Mouse (Mus musculus) CD8-positive naive resting alpha-beta T cell, adult 57 days (primary cell): Measurements from ENCODE around the gene 2300002M23Rik. TPM values are rescaled to one million over a fixed set of nuclear protein-coding genes. Genes with fewer than 3 reads are reported as not detected.

Experiments used
- total RNA-seq: library from RNA; stranded (reverse); gene quantifications from one replicate; pipeline ENCODE4 v1.2.4, GENCODE M21; 2023

The 2300002M23Rik gene
- not detected for total RNA-seq

GRCm38 (mm10) chr17:35567150-35567549, at the start of gene 2300002M23Rik:
Gene 2300002M23Rik, plus strand, starts transcription at chr17:35567450.

GRCm38 (mm10) chr17:35532901-35533300, 34.3 kb upstream of the 2300002M23Rik start, which contains the start of gene Psors1c2:
Gene Psors1c2, plus strand, starts transcription at chr17:35533201.

GRCm38 (mm10) chr17:35551881-35552414, 15.3 kb upstream of the 2300002M23Rik start, which contains the start of gene Cdsn:
Gene Cdsn, plus strand, starts transcription at chr17:35552128.

GRCm38 (mm10) chr17:35601249-35601648, 34.0 kb downstream of the 2300002M23Rik start, which contains the start of gene Sfta2:
Gene Sfta2, plus strand, starts transcription at chr17:35601549.

Other genes starting within 250 kb of the 2300002M23Rik start
- gene H2-Q1, start 247.0 kb upstream of the 2300002M23Rik start, total RNA-seq, result 16.9 TPM
- 10.5 TPM for gene H2-Q2, start 225.2 kb upstream of the 2300002M23Rik start, total RNA-seq
- gene H2-Q4, start 187.8 kb upstream of the 2300002M23Rik start, total RNA-seq, result 491 TPM
- 143 TPM for gene H2-Q6, start 142.6 kb upstream of the 2300002M23Rik start, total RNA-seq
- 493 TPM for gene H2-Q7, start 128.3 kb upstream of the 2300002M23Rik start, total RNA-seq
- 62.6 TPM for gene H2-Q10, start 97.4 kb upstream of the 2300002M23Rik start, total RNA-seq
- 1.3 TPM for gene Pou5f1, start 61.4 kb upstream of the 2300002M23Rik start, total RNA-seq
- 6.7 TPM for gene Tcf19, start 50.6 kb upstream of the 2300002M23Rik start, total RNA-seq
- gene Cchcr1, start 50.4 kb upstream of the 2300002M23Rik start, total RNA-seq, result 12.5 TPM
- gene Psors1c2, start 34.2 kb upstream of the 2300002M23Rik start, total RNA-seq, result not detected
- not detected for gene Cdsn, start 15.3 kb upstream of the 2300002M23Rik start, total RNA-seq
- not detected for gene Sfta2, start 34.1 kb downstream of the 2300002M23Rik start, total RNA-seq
- gene Gm9573, start 59.2 kb downstream of the 2300002M23Rik start, total RNA-seq, result not detected
- not detected for gene Mucl3, start 76.2 kb downstream of the 2300002M23Rik start, total RNA-seq
- 45.6 TPM for gene Vars2, start 100.1 kb downstream of the 2300002M23Rik start, total RNA-seq
- gene Gtf2h4, start 106.3 kb downstream of the 2300002M23Rik start, total RNA-seq, result 15.9 TPM
- gene Ddr1, start 137.2 kb downstream of the 2300002M23Rik start, total RNA-seq, result 10.0 TPM